Mouse (Mus musculus): ENCODE measurements at regions not wholly inside any gene's neighbourhood (a gene's known extent, or its start where the extent isn't known, plus 50 kb on each side); places are given as distances from the start of the nearest gene placed in this dataset.

- Histone ChIP-seq H3K9ac (no peak overlapping the region), H3K4me2 (ENCODE audit: low read depth) (no peak overlapping the region), H3K9me3 (ENCODE audit: low read length) (no peaks in the 10 kb centered on the region), H3K4me3 (ENCODE audit: low read depth, low read length) (no peak overlapping the region), H3K4me1 (ENCODE audit: insufficient read depth) (0 out of 2 replicates have a peak, but pooled peaks cover 4% of the 10 kb centered on the region), H3K36me3 (ENCODE audit: insufficient read depth) (no peaks in the 10 kb centered on the region), H3K27me3 (ENCODE audit: insufficient read depth, low read length) (no peaks in the 10 kb centered on the region), H3K27ac (ENCODE audit: low read depth, low read length) (no peak overlapping the region)
- 100% methylated on average over 1 of the region's 1 CpGs for WGBS
- no peak for TF ChIP-seq CTCF (IDR thresholded peaks at IDR 0.05; ENCODE audit: low read depth)
- no peak for DNase-seq
- no peak for ATAC-seq
Measured at GRCm38 (mm10) chr5:64590747-64591146, 212.4 kb upstream of the Klf3 start.

GRCm38 (mm10) chr5:64591792-64592191 lies 211.4 kb upstream of the Klf3 start:
- Histone ChIP-seq H3K9ac (no peak overlapping the region), H3K4me1 (ENCODE audit: insufficient read depth) (0 out of 2 replicates have a peak, but pooled peaks cover 4% of the 10 kb centered on the region), H3K4me3 (ENCODE audit: low read depth, low read length) (no peak overlapping the region), H3K36me3 (ENCODE audit: insufficient read depth) (no peaks in the 10 kb centered on the region), H3K9me3 (ENCODE audit: low read length) (no peaks in the 10 kb centered on the region), H3K4me2 (ENCODE audit: low read depth) (no peak overlapping the region), H3K27me3 (ENCODE audit: insufficient read depth, low read length) (no peaks in the 10 kb centered on the region), H3K27ac (ENCODE audit: low read depth, low read length) (no peak overlapping the region)
- ATAC-seq (no peak), DNase-seq (no peak)
- whole genome bisulfite sequencing = 98% methylated on average over 2 of the region's 2 CpGs
- no peak for TF ChIP-seq CTCF (IDR thresholded peaks at IDR 0.05; ENCODE audit: low read depth)

GRCm38 (mm10) chr5:64595220-64595619 lies 208.0 kb upstream of the Klf3 start:
- Histone ChIP-seq H3K9me3 (ENCODE audit: low read length) (no peaks in the 10 kb centered on the region), H3K4me3 (ENCODE audit: low read depth, low read length) (no peak overlapping the region), H3K4me2 (ENCODE audit: low read depth) (no peak overlapping the region), H3K27me3 (ENCODE audit: insufficient read depth, low read length) (no peaks in the 10 kb centered on the region), H3K27ac (ENCODE audit: low read depth, low read length) (no peak overlapping the region), H3K36me3 (ENCODE audit: insufficient read depth) (no peaks in the 10 kb centered on the region), H3K9ac (no peak overlapping the region), H3K4me1 (ENCODE audit: insufficient read depth) (0 out of 2 replicates have a peak, but pooled peaks cover 6% of the 10 kb centered on the region)
- ATAC-seq (no peak), DNase-seq (no peak)
- WGBS = 66% methylated on average over 3 of the region's 3 CpGs
- TF ChIP-seq CTCF (IDR thresholded peaks at IDR 0.05; ENCODE audit: low read depth) = no peak

GRCm38 (mm10) chr5:64595751-64596344 lies 207.3 kb upstream of the Klf3 start:
- no peak overlapping the region for H3K9ac ChIP-seq

GRCm38 (mm10) chr5:64597021-64597420 lies 206.2 kb upstream of the Klf3 start:
- TF ChIP-seq CTCF (IDR thresholded peaks at IDR 0.05; ENCODE audit: low read depth) = no peak
- Histone ChIP-seq H3K36me3 (ENCODE audit: insufficient read depth) (no peaks in the 10 kb centered on the region), H3K4me2 (ENCODE audit: low read depth) (no peak overlapping the region), H3K4me1 (ENCODE audit: insufficient read depth) (0 out of 2 replicates have a peak, but pooled peaks cover 6% of the 10 kb centered on the region), H3K9me3 (ENCODE audit: low read length) (no peaks in the 10 kb centered on the region), H3K9ac (no peak overlapping the region), H3K27me3 (ENCODE audit: insufficient read depth, low read length) (no peaks in the 10 kb centered on the region), H3K4me3 (ENCODE audit: low read depth, low read length) (no peak overlapping the region), H3K27ac (ENCODE audit: low read depth, low read length) (no peak overlapping the region)
- 78% methylated on average over 7 of the region's 7 CpGs for WGBS
- no peak for ATAC-seq
- no peak for DNase-seq

More at GRCm38 (mm10) chr5:64595751-64596344, 207.3 kb upstream of the Klf3 start:
- H3K4me2 ChIP-seq (ENCODE audit: low read depth) = no peak overlapping the region
- H3K4me1 ChIP-seq (ENCODE audit: insufficient read depth) = 0 out of 2 replicates have a peak, but pooled peaks cover 6% of the 10 kb centered on the region
- no peak overlapping the region for H3K4me3 ChIP-seq (ENCODE audit: low read depth, low read length)
- no peaks in the 10 kb centered on the region for H3K27me3 ChIP-seq (ENCODE audit: insufficient read depth, low read length)
- DNase-seq = no peak
- no peaks in the 10 kb centered on the region for H3K36me3 ChIP-seq (ENCODE audit: insufficient read depth)
- H3K27ac ChIP-seq (ENCODE audit: low read depth, low read length) = no peak overlapping the region
- TF ChIP-seq CTCF (IDR thresholded peaks at IDR 0.05; ENCODE audit: low read depth) = no peak
- WGBS = 73% methylated on average over 17 of the region's 17 CpGs
- H3K9me3 ChIP-seq (ENCODE audit: low read length) = no peaks in the 10 kb centered on the region
- ATAC-seq = no peak

GRCm38 (mm10) chr5:64597451-64597850 lies 205.7 kb upstream of the Klf3 start:
- Histone ChIP-seq H3K4me3 (ENCODE audit: low read depth, low read length) (no peak overlapping the region), H3K36me3 (ENCODE audit: insufficient read depth) (no peaks in the 10 kb centered on the region), H3K9ac (no peak overlapping the region), H3K9me3 (ENCODE audit: low read length) (no peaks in the 10 kb centered on the region), H3K4me2 (ENCODE audit: low read depth) (no peak overlapping the region), H3K27me3 (ENCODE audit: insufficient read depth, low read length) (no peaks in the 10 kb centered on the region), H3K4me1 (ENCODE audit: insufficient read depth) (0 out of 2 replicates have a peak, but pooled peaks cover 6% of the 10 kb centered on the region), H3K27ac (ENCODE audit: low read depth, low read length) (no peak overlapping the region)
- WGBS = 60% methylated on average over 3 of the region's 3 CpGs
- no peak for DNase-seq
- no peak for TF ChIP-seq CTCF (IDR thresholded peaks at IDR 0.05; ENCODE audit: low read depth)
- ATAC-seq = no peak

GRCm38 (mm10) chr5:64598606-64599005 lies 204.6 kb upstream of the Klf3 start:
- no peaks in the 10 kb centered on the region for H3K9me3 ChIP-seq (ENCODE audit: low read length)
- H3K4me3 ChIP-seq (ENCODE audit: low read depth, low read length) = no peak overlapping the region
- ATAC-seq (no peak), DNase-seq (no peak)
- 0 out of 2 replicates have a peak, but pooled peaks cover 6% of the 10 kb centered on the region for H3K4me1 ChIP-seq (ENCODE audit: insufficient read depth)
- no peak for TF ChIP-seq CTCF (IDR thresholded peaks at IDR 0.05; ENCODE audit: low read depth)
- H3K36me3 ChIP-seq (ENCODE audit: insufficient read depth) = no peaks in the 10 kb centered on the region
- no peaks in the 10 kb centered on the region for H3K27me3 ChIP-seq (ENCODE audit: insufficient read depth, low read length)
- 89% methylated on average over 3 of the region's 3 CpGs for WGBS
- no peak overlapping the region for H3K9ac ChIP-seq
- no peak overlapping the region for H3K4me2 ChIP-seq (ENCODE audit: low read depth)
- no peak overlapping the region for H3K27ac ChIP-seq (ENCODE audit: low read depth, low read length)

Measured in forebrain, postnatal 0 days (tissue).